Mouse (Mus musculus): ENCODE measurements at regions not wholly inside any gene's neighbourhood (a gene's known extent, or its start where the extent isn't known, plus 50 kb on each side); places are given as distances from the start of the nearest gene placed in this dataset.

GRCm38 (mm10) chr12:65496613-65497012 lies 271.3 kb downstream of the Wdr20rt start:
- Histone ChIP-seq H3K9me3 (ENCODE audit: control insufficient read depth, low read length) (no peaks in the 10 kb centered on the region), H3K4me1 (replicated peaks; ENCODE audit: control insufficient read depth, insufficient read depth, low read length) (no peaks in the 10 kb centered on the region), H3K4me2 (replicated peaks; ENCODE audit: low read depth, low read length) (no peak overlapping the region), H3K4me3 (ENCODE audit: low read depth, low read length) (no peak overlapping the region), H3K27ac (ENCODE audit: low read depth, low read length) (no peak overlapping the region), H3K36me3 (ENCODE audit: control insufficient read depth, insufficient read depth, low read length) (no peaks in the 10 kb centered on the region), H3K27me3 (ENCODE audit: control insufficient read depth, insufficient read depth, low read length) (no peaks in the 10 kb centered on the region), H3K9ac (ENCODE audit: low read depth, low read length) (no peak overlapping the region)
- WGBS: 89% methylated on average over 6 of the region's 6 CpGs
- ATAC-seq (ENCODE audit: low FRiP score) (no peak), DNase-seq (ENCODE audit: low spot score) (no peak)

DNA sequence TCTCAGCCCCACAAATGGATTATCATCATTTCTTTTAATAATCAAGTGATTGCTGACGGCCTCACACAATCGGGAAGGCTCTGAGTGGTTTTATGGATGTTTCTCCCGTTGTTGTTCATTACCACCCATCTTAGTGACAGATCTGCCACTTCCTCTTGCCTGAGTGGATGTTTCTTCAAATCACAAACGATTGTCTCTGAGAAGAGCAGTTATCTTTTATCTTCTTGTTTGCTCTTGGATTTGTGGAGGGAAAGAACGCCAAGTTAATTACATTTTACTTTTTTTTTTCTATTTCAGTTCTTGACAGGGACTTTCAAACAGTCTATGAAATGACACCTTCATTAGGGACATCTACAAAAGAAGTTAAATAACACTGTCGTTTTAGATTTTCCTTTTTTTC lies 272.3 kb downstream of the Wdr20rt start:
- no peaks in the 10 kb centered on the region for H3K4me1 ChIP-seq (replicated peaks; ENCODE audit: control insufficient read depth, insufficient read depth, low read length)
- 83% methylated on average over 6 of the region's 6 CpGs for WGBS

GRCm38 (mm10) chr12:65501459-65501858 lies 276.1 kb downstream of the Wdr20rt start:
- Histone ChIP-seq H3K36me3 (ENCODE audit: control insufficient read depth, insufficient read depth, low read length) (no peaks in the 10 kb centered on the region), H3K27me3 (ENCODE audit: control insufficient read depth, insufficient read depth, low read length) (no peaks in the 10 kb centered on the region), H3K4me2 (replicated peaks; ENCODE audit: low read depth, low read length) (no peak overlapping the region), H3K27ac (ENCODE audit: low read depth, low read length) (no peak overlapping the region), H3K4me3 (ENCODE audit: low read depth, low read length) (no peak overlapping the region), H3K9me3 (ENCODE audit: control insufficient read depth, low read length) (no peaks in the 10 kb centered on the region), H3K9ac (ENCODE audit: low read depth, low read length) (no peak overlapping the region), H3K4me1 (replicated peaks; ENCODE audit: control insufficient read depth, insufficient read depth, low read length) (no peaks in the 10 kb centered on the region)
- WGBS: 72% methylated on average over 2 of the region's 2 CpGs
- DNase-seq (ENCODE audit: low spot score) (no peak), ATAC-seq (ENCODE audit: low FRiP score) (no peak)

More for the DNA sequence above, 272.3 kb downstream of the Wdr20rt start:
- ATAC-seq (ENCODE audit: low FRiP score) (no peak), DNase-seq (ENCODE audit: low spot score) (no peak)
- Histone ChIP-seq H3K27ac (ENCODE audit: low read depth, low read length) (no peak overlapping the region), H3K4me3 (ENCODE audit: low read depth, low read length) (no peak overlapping the region), H3K36me3 (ENCODE audit: control insufficient read depth, insufficient read depth, low read length) (no peaks in the 10 kb centered on the region), H3K9ac (ENCODE audit: low read depth, low read length) (no peak overlapping the region), H3K27me3 (ENCODE audit: control insufficient read depth, insufficient read depth, low read length) (no peaks in the 10 kb centered on the region), H3K9me3 (ENCODE audit: control insufficient read depth, low read length) (no peaks in the 10 kb centered on the region), H3K4me2 (replicated peaks; ENCODE audit: low read depth, low read length) (no peak overlapping the region)

- ATAC-seq (ENCODE audit: low FRiP score): no peak
- DNase-seq (ENCODE audit: low spot score): no peak
- Histone ChIP-seq H3K27me3 (ENCODE audit: control insufficient read depth, insufficient read depth, low read length) (no peaks in the 10 kb centered on the region), H3K27ac (ENCODE audit: low read depth, low read length) (no peak overlapping the region), H3K4me2 (replicated peaks; ENCODE audit: low read depth, low read length) (no peak overlapping the region), H3K9ac (ENCODE audit: low read depth, low read length) (no peak overlapping the region), H3K9me3 (ENCODE audit: control insufficient read depth, low read length) (no peaks in the 10 kb centered on the region), H3K36me3 (ENCODE audit: control insufficient read depth, insufficient read depth, low read length) (no peaks in the 10 kb centered on the region), H3K4me1 (replicated peaks; ENCODE audit: control insufficient read depth, insufficient read depth, low read length) (no peaks in the 10 kb centered on the region), H3K4me3 (ENCODE audit: low read depth, low read length) (no peak overlapping the region)
- 55% methylated on average over 1 of the region's 1 CpGs for WGBS
These were observed 276.7 kb downstream of the Wdr20rt start for GRCm38 (mm10) chr12:65502045-65502444.

GRCm38 (mm10) chr12:65513070-65513469 lies 287.8 kb downstream of the Wdr20rt start:
- Histone ChIP-seq H3K4me1 (replicated peaks; ENCODE audit: control insufficient read depth, insufficient read depth, low read length) (no peaks in the 10 kb centered on the region), H3K4me3 (ENCODE audit: low read depth, low read length) (no peak overlapping the region), H3K9ac (ENCODE audit: low read depth, low read length) (no peak overlapping the region), H3K27me3 (ENCODE audit: control insufficient read depth, insufficient read depth, low read length) (no peaks in the 10 kb centered on the region), H3K36me3 (ENCODE audit: control insufficient read depth, insufficient read depth, low read length) (no peaks in the 10 kb centered on the region), H3K4me2 (replicated peaks; ENCODE audit: low read depth, low read length) (no peak overlapping the region), H3K9me3 (ENCODE audit: control insufficient read depth, low read length) (no peaks in the 10 kb centered on the region), H3K27ac (ENCODE audit: low read depth, low read length) (no peak overlapping the region)
- WGBS: 78% methylated on average over 1 of the region's 1 CpGs
- DNase-seq (ENCODE audit: low spot score) (no peak), ATAC-seq (ENCODE audit: low FRiP score) (no peak)

- 78% methylated on average over 3 of the region's 3 CpGs for WGBS
- no peak overlapping the region for H3K9ac ChIP-seq (ENCODE audit: low read depth, low read length)
- H3K9me3 ChIP-seq (ENCODE audit: control insufficient read depth, low read length): no peaks in the 10 kb centered on the region
- no peak overlapping the region for H3K4me2 ChIP-seq (replicated peaks; ENCODE audit: low read depth, low read length)
- no peak overlapping the region for H3K4me3 ChIP-seq (ENCODE audit: low read depth, low read length)
- no peaks in the 10 kb centered on the region for H3K27me3 ChIP-seq (ENCODE audit: control insufficient read depth, insufficient read depth, low read length)
- no peaks in the 10 kb centered on the region for H3K36me3 ChIP-seq (ENCODE audit: control insufficient read depth, insufficient read depth, low read length)
- DNase-seq (ENCODE audit: low spot score): no peak
- no peak for ATAC-seq (ENCODE audit: low FRiP score)
- H3K27ac ChIP-seq (ENCODE audit: low read depth, low read length): no peak overlapping the region
- no peaks in the 10 kb centered on the region for H3K4me1 ChIP-seq (replicated peaks; ENCODE audit: control insufficient read depth, insufficient read depth, low read length)
These were observed 308.9 kb downstream of the Wdr20rt start for GRCm38 (mm10) chr12:65534142-65534690.

- H3K27me3 ChIP-seq (ENCODE audit: control insufficient read depth, insufficient read depth, low read length): no peaks in the 10 kb centered on the region
- DNase-seq (ENCODE audit: low spot score) (no peak), ATAC-seq (ENCODE audit: low FRiP score) (no peak)
- no peaks in the 10 kb centered on the region for H3K9me3 ChIP-seq (ENCODE audit: control insufficient read depth, low read length)
- 92% methylated on average over 4 of the region's 4 CpGs for WGBS
- H3K4me2 ChIP-seq (replicated peaks; ENCODE audit: low read depth, low read length): no peak overlapping the region
- H3K9ac ChIP-seq (ENCODE audit: low read depth, low read length): no peak overlapping the region
- H3K4me3 ChIP-seq (ENCODE audit: low read depth, low read length): no peak overlapping the region
- H3K27ac ChIP-seq (ENCODE audit: low read depth, low read length): no peak overlapping the region
- no peaks in the 10 kb centered on the region for H3K4me1 ChIP-seq (replicated peaks; ENCODE audit: control insufficient read depth, insufficient read depth, low read length)
- no peaks in the 10 kb centered on the region for H3K36me3 ChIP-seq (ENCODE audit: control insufficient read depth, insufficient read depth, low read length)
These were observed 323.0 kb downstream of the Wdr20rt start for GRCm38 (mm10) chr12:65548301-65548700.

DNA sequence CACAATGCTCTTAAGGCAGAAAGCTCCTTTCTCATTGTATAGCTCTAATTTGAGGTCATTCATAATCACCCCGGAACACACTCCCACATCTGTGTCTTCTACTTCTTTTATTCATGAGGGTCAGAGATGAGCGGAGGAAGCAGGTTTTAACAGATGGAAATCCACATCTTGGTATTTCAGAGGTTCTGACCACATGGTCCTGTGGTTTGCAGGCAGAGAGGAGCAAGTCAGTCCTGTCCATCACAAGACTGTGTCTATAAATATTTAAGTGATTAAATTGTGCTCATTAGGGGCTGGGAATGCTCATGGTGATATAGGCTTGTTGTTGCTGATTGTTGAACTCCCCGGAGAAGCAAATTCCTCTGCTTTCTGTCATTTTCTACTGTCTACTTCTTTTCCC lies 326.9 kb downstream of the Wdr20rt start:
- ATAC-seq (ENCODE audit: low FRiP score) (peak; percentile 76; the same call in 1 of the 2 replicates), DNase-seq (ENCODE audit: low spot score) (peak; percentile 5)
- Histone ChIP-seq H3K4me2 (replicated peaks; ENCODE audit: low read depth, low read length) (no peak overlapping the region), H3K9ac (ENCODE audit: low read depth, low read length) (no peak overlapping the region), H3K4me1 (replicated peaks; ENCODE audit: control insufficient read depth, insufficient read depth, low read length) (no peaks in the 10 kb centered on the region), H3K27me3 (ENCODE audit: control insufficient read depth, insufficient read depth, low read length) (no peaks in the 10 kb centered on the region), H3K9me3 (ENCODE audit: control insufficient read depth, low read length) (no peaks in the 10 kb centered on the region), H3K4me3 (ENCODE audit: low read depth, low read length) (no peak overlapping the region), H3K36me3 (ENCODE audit: control insufficient read depth, insufficient read depth, low read length) (no peaks in the 10 kb centered on the region), H3K27ac (ENCODE audit: low read depth, low read length) (no peak overlapping the region)
- 68% methylated on average over 3 of the region's 3 CpGs for WGBS

GRCm38 (mm10) chr12:65559036-65559435 lies 333.7 kb downstream of the Wdr20rt start:
- ATAC-seq (ENCODE audit: low FRiP score): no peak
- 84% methylated on average over 6 of the region's 6 CpGs for WGBS
- Histone ChIP-seq H3K9me3 (ENCODE audit: control insufficient read depth, low read length) (no peaks in the 10 kb centered on the region), H3K9ac (ENCODE audit: low read depth, low read length) (no peak overlapping the region), H3K4me1 (replicated peaks; ENCODE audit: control insufficient read depth, insufficient read depth, low read length) (no peaks in the 10 kb centered on the region), H3K27ac (ENCODE audit: low read depth, low read length) (no peak overlapping the region), H3K36me3 (ENCODE audit: control insufficient read depth, insufficient read depth, low read length) (no peaks in the 10 kb centered on the region), H3K4me2 (replicated peaks; ENCODE audit: low read depth, low read length) (no peak overlapping the region), H3K27me3 (ENCODE audit: control insufficient read depth, insufficient read depth, low read length) (no peaks in the 10 kb centered on the region), H3K4me3 (ENCODE audit: low read depth, low read length) (no peak overlapping the region)
- no peak for DNase-seq (ENCODE audit: low spot score)

All from hindbrain, embryonic 11.5 days (tissue).